Mouse (Mus musculus): Measurements from ENCODE around the gene Lactbl1. TPM values are rescaled to one million over a fixed set of nuclear protein-coding genes. Genes with fewer than 3 reads are reported as not detected.

Lactbl1 gene
- polyA plus RNA-seq, 1 experiment = 0.47 TPM

DNA sequence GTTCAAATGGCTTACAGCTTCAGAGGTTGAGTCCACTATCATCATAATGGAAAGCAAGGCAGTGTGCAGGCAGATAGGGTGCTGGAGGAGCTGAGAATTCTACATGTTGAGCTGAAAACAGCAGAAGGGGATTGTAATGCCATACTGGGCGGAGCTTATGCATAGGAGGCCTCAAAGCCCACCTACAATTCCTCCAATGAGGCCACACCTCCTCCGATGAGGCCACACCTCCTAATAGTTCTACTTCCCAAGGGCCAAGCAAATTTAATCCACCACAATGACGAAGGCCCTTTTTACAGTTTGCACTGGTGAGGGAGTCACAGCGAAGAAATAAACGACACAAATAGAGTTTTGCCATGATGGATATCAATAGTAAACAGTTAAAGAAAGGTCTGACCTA lies 14.1 kb downstream of the Lactbl1 start:
- no peak overlapping the region; the same call in 1 of the 2 replicates for H3K27ac ChIP-seq (ENCODE audit: control insufficient read depth, insufficient read depth, low read depth, low read length)
- H3K4me1 ChIP-seq (ENCODE audit: control insufficient read depth, insufficient read depth, low read length) = peaks cover 38% of the 10 kb centered on the region
- H3K36me3 ChIP-seq (ENCODE audit: control insufficient read depth, insufficient read depth, low read length) = no peaks in the 10 kb centered on the region
- no peak for TF ChIP-seq POLR2A (IDR thresholded peaks at IDR 0.05; ENCODE audit: control insufficient read depth, low read depth, low read length)
- TF ChIP-seq CTCF (IDR thresholded peaks at IDR 0.05; ENCODE audit: control insufficient read depth, insufficient read depth, insufficient replicate concordance, low read depth, low read length) = no peak
- H3K27me3 ChIP-seq (ENCODE audit: control insufficient read depth, insufficient read depth, low read length) = no peaks in the 10 kb centered on the region
- peak overlapping the region; percentile 77 for H3K4me3 ChIP-seq (ENCODE audit: control insufficient read depth, low read depth, low read length)

DNA sequence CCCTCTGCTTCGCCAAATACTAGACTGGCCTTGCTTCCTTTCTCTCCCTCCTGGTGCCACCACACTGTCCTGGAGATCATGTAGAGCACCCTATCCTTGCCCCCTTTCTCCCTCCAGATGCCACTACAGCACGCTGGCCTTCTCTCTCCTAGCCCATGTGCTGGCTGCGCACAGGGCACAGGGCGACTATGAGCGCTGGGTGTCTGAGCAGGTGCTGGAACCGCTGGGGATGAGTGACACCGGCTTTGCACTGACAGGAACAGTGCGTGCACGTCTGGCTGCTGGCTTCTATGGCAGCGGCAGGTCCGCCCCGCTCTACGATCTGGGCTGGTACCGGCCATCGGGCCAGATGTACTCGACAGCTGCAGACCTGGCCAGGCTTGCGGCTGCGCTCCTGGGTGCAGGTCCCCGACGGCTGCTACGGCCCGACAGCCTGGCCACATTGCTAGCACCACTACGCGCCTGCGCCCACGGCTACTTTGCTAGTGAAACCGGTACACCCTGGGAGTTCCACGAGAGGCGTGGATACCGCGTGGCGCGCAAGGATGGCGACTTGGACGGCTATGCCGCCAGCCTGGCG lies 14.7 kb downstream of the Lactbl1 start:
- no peaks in the 10 kb centered on the region for H3K36me3 ChIP-seq (ENCODE audit: control insufficient read depth, insufficient read depth, low read length)
- peak overlapping the region; percentile 77 for H3K4me3 ChIP-seq (ENCODE audit: control insufficient read depth, low read depth, low read length)
- H3K27me3 ChIP-seq (ENCODE audit: control insufficient read depth, insufficient read depth, low read length) = no peaks in the 10 kb centered on the region
- peak overlapping the region; percentile 71 for H3K27ac ChIP-seq (ENCODE audit: control insufficient read depth, insufficient read depth, low read depth, low read length)
- peaks cover 38% of the 10 kb centered on the region for H3K4me1 ChIP-seq (ENCODE audit: control insufficient read depth, insufficient read depth, low read length)
- TF ChIP-seq CTCF (IDR thresholded peaks at IDR 0.05; ENCODE audit: control insufficient read depth, insufficient read depth, insufficient replicate concordance, low read depth, low read length) (no peak), POLR2A (IDR thresholded peaks at IDR 0.05; ENCODE audit: control insufficient read depth, low read depth, low read length) (peak; percentile 46; the same call in 1 of the 2 replicates)

GRCm38 (mm10) chr4:136637563-136638229 lies 15.3 kb downstream of the Lactbl1 start:
- no peaks in the 10 kb centered on the region for H3K27me3 ChIP-seq (ENCODE audit: control insufficient read depth, insufficient read depth, low read length)
- H3K27ac ChIP-seq (ENCODE audit: control insufficient read depth, insufficient read depth, low read depth, low read length) = no peak overlapping the region
- TF ChIP-seq POLR2A (IDR thresholded peaks at IDR 0.05; ENCODE audit: control insufficient read depth, low read depth, low read length) = no peak
- no peak for TF ChIP-seq CTCF (IDR thresholded peaks at IDR 0.05; ENCODE audit: control insufficient read depth, insufficient read depth, insufficient replicate concordance, low read depth, low read length)
- H3K36me3 ChIP-seq (ENCODE audit: control insufficient read depth, insufficient read depth, low read length) = no peaks in the 10 kb centered on the region
- H3K4me1 ChIP-seq (ENCODE audit: control insufficient read depth, insufficient read depth, low read length) = peaks cover 37% of the 10 kb centered on the region
- H3K4me3 ChIP-seq (ENCODE audit: control insufficient read depth, low read depth, low read length) = peak overlapping the region; percentile 77

DNA sequence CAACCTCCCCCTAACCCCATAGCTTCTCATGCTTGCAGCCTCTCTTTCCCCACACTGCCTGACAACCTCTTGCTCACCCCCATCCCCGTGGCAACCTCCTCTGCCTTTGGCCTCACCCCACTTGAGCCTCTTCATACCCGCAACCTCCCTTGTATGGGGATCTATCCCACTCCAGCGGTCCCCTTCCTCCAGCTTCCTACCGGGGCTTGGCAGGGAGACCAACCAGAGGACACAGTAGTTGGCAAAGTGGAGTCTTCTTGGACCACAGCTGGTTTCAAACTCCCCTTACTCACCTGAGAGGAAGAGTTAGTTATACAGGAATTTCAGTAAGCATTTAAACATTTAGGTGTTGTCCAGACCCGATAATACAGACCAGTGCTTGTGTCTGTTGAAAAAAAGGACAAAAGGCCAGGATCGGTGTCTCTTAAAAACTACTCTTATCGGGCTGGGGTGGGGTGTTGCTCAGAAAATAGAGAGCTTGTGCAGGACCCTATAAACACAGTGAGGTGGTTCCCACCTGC lies 15.9 kb downstream of the Lactbl1 start:
- no peaks in the 10 kb centered on the region for H3K27me3 ChIP-seq (ENCODE audit: control insufficient read depth, insufficient read depth, low read length)
- H3K27ac ChIP-seq (ENCODE audit: control insufficient read depth, insufficient read depth, low read depth, low read length) = no peak overlapping the region
- no peak overlapping the region for H3K4me3 ChIP-seq (ENCODE audit: control insufficient read depth, low read depth, low read length)

DNA sequence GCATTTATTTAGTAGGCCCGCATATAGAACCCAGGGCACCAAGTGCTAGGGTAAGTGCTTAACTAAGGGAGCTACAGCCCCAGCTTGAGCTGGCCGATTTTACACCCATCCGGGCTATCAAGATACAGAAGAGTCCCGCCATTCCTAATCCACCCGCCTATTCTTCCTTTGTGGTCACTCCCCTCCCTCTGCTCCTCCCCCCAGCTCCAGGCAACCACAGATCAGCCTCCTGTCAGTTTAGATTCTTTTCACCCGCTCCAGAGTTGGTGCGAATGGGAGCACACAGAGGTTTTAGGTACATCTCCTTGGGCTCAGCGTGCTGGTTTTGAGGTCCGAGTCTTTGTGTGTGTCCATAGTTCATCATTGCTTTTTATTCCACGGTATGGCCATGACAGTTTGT lies 16.5 kb downstream of the Lactbl1 start:
- no peaks in the 10 kb centered on the region for H3K27me3 ChIP-seq (ENCODE audit: control insufficient read depth, insufficient read depth, low read length)
- no peak overlapping the region for H3K4me3 ChIP-seq (ENCODE audit: control insufficient read depth, low read depth, low read length)
- H3K4me1 ChIP-seq (ENCODE audit: control insufficient read depth, insufficient read depth, low read length) = peaks cover 29% of the 10 kb centered on the region
- no peak overlapping the region for H3K27ac ChIP-seq (ENCODE audit: control insufficient read depth, insufficient read depth, low read depth, low read length)
- no peaks in the 10 kb centered on the region for H3K36me3 ChIP-seq (ENCODE audit: control insufficient read depth, insufficient read depth, low read length)
- TF ChIP-seq POLR2A (IDR thresholded peaks at IDR 0.05; ENCODE audit: control insufficient read depth, low read depth, low read length) = no peak
- no peak for TF ChIP-seq CTCF (IDR thresholded peaks at IDR 0.05; ENCODE audit: control insufficient read depth, insufficient read depth, insufficient replicate concordance, low read depth, low read length)

More for the DNA sequence above, 15.9 kb downstream of the Lactbl1 start:
- Histone ChIP-seq H3K4me1 (ENCODE audit: control insufficient read depth, insufficient read depth, low read length) (peaks cover 31% of the 10 kb centered on the region), H3K36me3 (ENCODE audit: control insufficient read depth, insufficient read depth, low read length) (no peaks in the 10 kb centered on the region)
- TF ChIP-seq CTCF (IDR thresholded peaks at IDR 0.05; ENCODE audit: control insufficient read depth, insufficient read depth, insufficient replicate concordance, low read depth, low read length) (no peak), POLR2A (IDR thresholded peaks at IDR 0.05; ENCODE audit: control insufficient read depth, low read depth, low read length) (no peak)

- Histone ChIP-seq H3K36me3 (ENCODE audit: control insufficient read depth, insufficient read depth, low read length) (no peaks in the 10 kb centered on the region), H3K4me1 (ENCODE audit: control insufficient read depth, insufficient read depth, low read length) (peaks cover 3% of the 10 kb centered on the region), H3K27me3 (ENCODE audit: control insufficient read depth, insufficient read depth, low read length) (no peaks in the 10 kb centered on the region), H3K27ac (ENCODE audit: control insufficient read depth, insufficient read depth, low read depth, low read length) (no peak overlapping the region), H3K4me3 (ENCODE audit: control insufficient read depth, low read depth, low read length) (no peak overlapping the region; the same call in 1 of the 2 replicates)
- TF ChIP-seq POLR2A (IDR thresholded peaks at IDR 0.05; ENCODE audit: control insufficient read depth, low read depth, low read length) = no peak
- peak; percentile 92; the same call in 1 of the 2 replicates for TF ChIP-seq CTCF (IDR thresholded peaks at IDR 0.05; ENCODE audit: control insufficient read depth, insufficient read depth, insufficient replicate concordance, low read depth, low read length)
Observed at GRCm38 (mm10) chr4:136648922-136649479, 26.6 kb downstream of the Lactbl1 start.

- Histone ChIP-seq H3K4me3 (ENCODE audit: control insufficient read depth, low read depth, low read length) (no peak overlapping the region), H3K27ac (ENCODE audit: control insufficient read depth, insufficient read depth, low read depth, low read length) (no peak overlapping the region)
Observed at GRCm38 (mm10) chr4:136649480-136650196, 27.2 kb downstream of the Lactbl1 start.

More at GRCm38 (mm10) chr4:136649480-136650196, 27.2 kb downstream of the Lactbl1 start:
- H3K4me1 ChIP-seq (ENCODE audit: control insufficient read depth, insufficient read depth, low read length) = peaks cover 3% of the 10 kb centered on the region
- H3K36me3 ChIP-seq (ENCODE audit: control insufficient read depth, insufficient read depth, low read length) = no peaks in the 10 kb centered on the region
- TF ChIP-seq CTCF (IDR thresholded peaks at IDR 0.05; ENCODE audit: control insufficient read depth, insufficient read depth, insufficient replicate concordance, low read depth, low read length) (no peak), POLR2A (IDR thresholded peaks at IDR 0.05; ENCODE audit: control insufficient read depth, low read depth, low read length) (no peak)
- H3K27me3 ChIP-seq (ENCODE audit: control insufficient read depth, insufficient read depth, low read length) = no peaks in the 10 kb centered on the region

Data from testis, adult 2 months (tissue).